Comparison of ENCODE assay signal across 11 mouse cellular contexts in the genomic region with DNA sequence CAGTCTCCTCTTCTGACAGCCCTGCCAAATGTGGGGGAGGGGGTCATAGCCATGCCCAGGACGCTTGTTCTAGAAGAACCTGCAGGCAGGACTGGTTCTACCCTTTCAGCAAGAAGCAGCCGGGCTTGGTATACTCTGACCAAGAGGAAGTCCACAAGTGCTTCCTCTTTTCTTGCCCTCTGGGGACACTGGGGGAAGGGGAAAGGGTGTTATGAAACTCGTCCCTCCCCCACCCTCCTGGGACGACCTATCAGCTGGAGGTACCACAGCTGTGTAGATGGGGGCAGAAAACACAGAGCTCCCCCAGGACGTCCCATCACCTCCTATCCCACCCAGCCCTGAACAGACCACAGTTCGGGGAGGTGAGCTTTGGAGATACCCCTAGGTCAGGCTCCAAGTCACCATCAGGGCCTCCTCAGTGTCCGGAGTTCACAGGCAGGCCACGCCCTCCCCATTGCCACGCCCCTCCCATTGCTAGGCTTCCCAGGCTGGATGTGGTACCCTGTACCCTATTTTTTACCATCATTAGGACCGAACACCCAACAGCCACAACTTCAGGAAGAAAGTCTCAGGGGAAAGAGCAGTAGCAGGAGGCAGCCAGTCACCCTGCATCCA. TPM values are rescaled to one million over a fixed set of nuclear protein-coding genes. Genes with fewer than 3 reads are reported as not detected.
A peak's percentile ranks its signal among the peaks of the same experiment; 100 is the strongest.
DNase-seq lines count a peak whose midpoint lies in the region; ATAC-seq lines count a peak whose summit lies in the region.
"Had no signal": no experiment of that assay in that cellular context is flagged by ENCODE, and none has a peak within 500 bp of the region (broad histone marks: within the 10 kb centered on the region; RNA-seq: fewer than 3 reads in every experiment).

No protein-coding gene starts in this region.

- no peaks in the 10 kb centered on the region for H3K9me3 ChIP-seq in megakaryocyte, embryonic 14.5 days
- H3K9me3 ChIP-seq in midbrain, embryonic 11.5 days (ENCODE audit: control insufficient read depth, low read length): no peaks in the 10 kb centered on the region
- H3K9me3 ChIP-seq: forebrain, embryonic 13.5 days; limb, embryonic 15.5 days had no signal

- H3K27me3 ChIP-seq in megakaryocyte, embryonic 14.5 days (replicated peaks): peaks cover 9% of the 10 kb centered on the region
- H3K27me3 ChIP-seq in midbrain, embryonic 11.5 days (ENCODE audit: control insufficient read depth, insufficient read depth, low read length): no peaks in the 10 kb centered on the region
- H3K27me3 ChIP-seq: forebrain, embryonic 13.5 days; limb, embryonic 15.5 days had no signal

- ATAC-seq in midbrain, embryonic 11.5 days (ENCODE audit: low FRiP score): no peak
- ATAC-seq: forebrain, embryonic 13.5 days had no signal

- peaks cover 22% of the 10 kb centered on the region for H3K4me1 ChIP-seq in megakaryocyte, embryonic 14.5 days
- H3K4me1 ChIP-seq in midbrain, embryonic 11.5 days (ENCODE audit: control insufficient read depth, insufficient read depth, low read length): no peaks in the 10 kb centered on the region
- H3K4me1 ChIP-seq: forebrain, embryonic 13.5 days; limb, embryonic 15.5 days had no signal

- H3K27ac ChIP-seq in midbrain, embryonic 11.5 days (ENCODE audit: low read depth, low read length): no peak overlapping the region
- H3K27ac ChIP-seq: forebrain, embryonic 13.5 days; limb, embryonic 15.5 days had no signal

- intact Hi-C loops in heart, postnatal 36 days (cut with DNase I): no loop called here
- intact Hi-C loops in left cerebral cortex, postnatal 4 days (cut with DNase I): no loop called here

- no peak overlapping the region for H3K4me2 ChIP-seq in midbrain, embryonic 11.5 days
- H3K4me2 ChIP-seq: forebrain, embryonic 13.5 days; limb, embryonic 15.5 days had no signal

- H3K4me3 ChIP-seq in megakaryocyte, embryonic 14.5 days (replicated peaks): peak overlapping the region; percentile 29
- no peak overlapping the region for H3K4me3 ChIP-seq in midbrain, embryonic 11.5 days (ENCODE audit: low read depth, low read length)
- H3K4me3 ChIP-seq: forebrain, embryonic 13.5 days; limb, embryonic 15.5 days had no signal

- H3K9ac ChIP-seq in midbrain, embryonic 11.5 days (ENCODE audit: low read length): no peak overlapping the region
- H3K9ac ChIP-seq: forebrain, embryonic 13.5 days; limb, embryonic 15.5 days had no signal

- 45% methylated on average over 10 of the region's 10 CpGs for WGBS in midbrain, embryonic 11.5 days

- H3K36me3 ChIP-seq in megakaryocyte, embryonic 14.5 days (replicated peaks; ENCODE audit: low read length): no peaks in the 10 kb centered on the region
- H3K36me3 ChIP-seq in midbrain, embryonic 11.5 days (ENCODE audit: control insufficient read depth, insufficient read depth, low read length): no peaks in the 10 kb centered on the region
- H3K36me3 ChIP-seq: limb, embryonic 15.5 days had no signal

- peak; percentile 32 for DNase-seq in gastrocnemius, adult 18-20 months (ENCODE audit: low spot score)
- DNase-seq in gastrocnemius, postnatal 4 days (ENCODE audit: low spot score in 2 of 2): no peak
- DNase-seq in B cell, adult 2 months: peak; percentile 92 to 96
- peak; percentile 48 to 50 for DNase-seq in heart, postnatal 36 days
- DNase-seq in MN1 (ENCODE audit: low spot score): no peak
- no peak for DNase-seq in left cerebral cortex, postnatal 4 days
- DNase-seq in midbrain, embryonic 11.5 days (ENCODE audit: low spot score, missing footprints): no peak
- DNase-seq: right cerebral cortex, adult 18-20 months had no signal

RNA-seq across cellular contexts. Expression of gene Hck, which starts 17.6 kb away (rescaled TPM):
- under 1 TPM; 0.18 to 0.28 TPM for total RNA-seq in gastrocnemius, adult 18-20 months (2021)
- 1 to 10 TPM; 3.1 to 3.4 TPM for total RNA-seq in gastrocnemius, postnatal 4 days (2021)
- total RNA-seq in heart, postnatal 36 days (2021): 1 to 10 TPM; 1.7 to 1.9 TPM
- 1.9 and 8.1 TPM in 2 replicates for polyA plus RNA-seq in megakaryocyte, embryonic 14.5 days (2012; ENCODE audit: insufficient read depth, low replicate concordance)
- 1 to 10 TPM; 3.6 to 3.8 TPM for total RNA-seq in left cerebral cortex, postnatal 4 days (2021)
- 2.4 and 2.5 TPM in 2 replicates for polyA plus RNA-seq in midbrain, embryonic 11.5 days (2014; fragmentation: Nextera tagmentation; extraction: Ambion mirVana)

RNA-seq across cellular contexts. Expression of gene Ccm2l, which starts 24.9 kb away (rescaled TPM):
- 1 to 10 TPM; 3.3 to 4.1 TPM for total RNA-seq in gastrocnemius, adult 18-20 months (2021)
- 10 to 100 TPM in 1 of 2 experiments, 1 to 10 TPM in 1; 9.6 to 10.3 TPM for total RNA-seq in gastrocnemius, postnatal 4 days (2021)
- total RNA-seq in heart, postnatal 36 days (2021): 10 to 100 TPM; 16.0 to 23.1 TPM
- polyA plus RNA-seq in megakaryocyte, embryonic 14.5 days (2012; ENCODE audit: insufficient read depth, low replicate concordance): not detected in 2 replicates
- total RNA-seq in left cerebral cortex, postnatal 4 days (2021): 1 to 10 TPM; 3.0 to 4.7 TPM
- polyA plus RNA-seq in midbrain, embryonic 11.5 days (2014; fragmentation: Nextera tagmentation; extraction: Ambion mirVana): 1.2 and 2.1 TPM in 2 replicates

RNA-seq across cellular contexts. Expression of gene Xkr7, which starts 59.0 kb away (rescaled TPM):
- total RNA-seq in gastrocnemius, adult 18-20 months (2021): not detected
- 1 to 10 TPM; 1.1 to 1.2 TPM for total RNA-seq in gastrocnemius, postnatal 4 days (2021)
- total RNA-seq in heart, postnatal 36 days (2021): not detected
- polyA plus RNA-seq in megakaryocyte, embryonic 14.5 days (2012; ENCODE audit: insufficient read depth, low replicate concordance): not detected in 2 replicates
- total RNA-seq in left cerebral cortex, postnatal 4 days (2021): 10 to 100 TPM; 23.2 to 23.4 TPM
- 0.40 and 0.52 TPM in 2 replicates for polyA plus RNA-seq in midbrain, embryonic 11.5 days (2014; fragmentation: Nextera tagmentation; extraction: Ambion mirVana)
- polyA plus RNA-seq: limb, embryonic 15.5 days had no signal

Comparison
In these comparisons a context has a peak if more than half of its experiments do, and no peak if none do; other contexts are left out.
1. DNase-seq: peak in gastrocnemius, adult 18-20 months (single experiment), B cell, adult 2 months (2 of 2) and heart, postnatal 36 days (2 of 2); none in gastrocnemius, postnatal 4 days (0 of 2), MN1 (single experiment), left cerebral cortex, postnatal 4 days (single experiment) and midbrain, embryonic 11.5 days (single experiment).
2. RNA of gene Xkr7, which starts 59.0 kb away (total RNA-seq): 23.2 to 23.4 TPM in left cerebral cortex, postnatal 4 days; 1.1 to 1.2 TPM in gastrocnemius, postnatal 4 days, not detected in heart, postnatal 36 days and not detected in gastrocnemius, adult 18-20 months; every median in the first group is over 10 times any median in the second.